Mouse (Mus musculus): Measurements from ENCODE around the gene Tpsb2.

The Tpsb2 gene

DNA sequence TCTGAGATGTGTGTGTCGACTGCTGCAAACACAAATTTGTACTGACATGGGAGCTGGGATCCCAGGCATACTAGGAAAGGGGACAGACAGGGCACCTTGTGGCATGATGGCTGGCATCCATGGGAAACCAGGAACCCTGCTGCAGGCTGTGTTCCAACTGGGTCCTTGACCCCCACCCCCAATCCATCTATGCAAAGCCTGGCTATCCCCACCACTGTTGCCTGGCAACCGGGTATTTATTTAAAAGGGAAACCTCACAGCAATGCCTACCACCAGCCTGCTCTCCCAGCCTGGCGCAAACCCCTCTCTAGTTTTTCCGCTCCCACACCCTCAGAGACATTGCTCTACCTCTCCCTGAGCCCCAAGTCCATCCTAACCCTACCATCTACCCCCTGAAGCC, 41.2 kb downstream of the Tpsb2 start:
- DNase-seq (ENCODE audit: low spot score) = no peak

DNA sequence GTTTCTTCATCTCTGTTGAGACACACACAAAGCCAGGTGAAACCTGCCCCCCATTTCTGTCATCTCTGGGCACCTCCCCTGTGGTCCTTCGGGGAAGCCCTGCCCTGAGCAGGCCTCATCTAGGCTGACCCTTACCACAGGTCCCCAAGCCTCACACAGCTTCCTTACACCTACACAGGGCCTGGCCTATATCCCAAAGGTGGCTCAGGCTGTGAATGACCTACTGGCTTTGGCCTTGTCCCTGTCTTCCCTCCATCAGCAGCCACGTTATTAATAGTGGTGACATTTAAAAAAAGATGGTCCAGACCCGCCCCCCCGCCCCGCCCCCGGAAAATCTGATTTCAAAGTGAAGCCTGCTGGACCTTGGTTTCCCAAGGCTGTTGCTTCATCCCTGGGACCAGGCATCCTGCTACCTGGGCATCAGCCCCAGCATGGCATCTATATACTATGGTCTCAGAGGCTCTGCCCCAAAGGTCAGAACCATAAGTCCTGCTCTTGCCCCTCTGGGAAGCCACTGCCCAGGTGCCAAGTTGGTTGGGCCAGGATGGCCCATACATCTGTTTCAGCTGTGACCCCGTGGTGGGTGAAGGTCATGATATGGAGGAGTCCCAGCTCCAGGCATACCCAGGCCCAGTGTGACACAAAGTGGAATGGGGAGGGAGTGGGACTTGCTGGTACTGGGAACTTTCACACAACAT, 42.3 kb downstream of the Tpsb2 start:
- no peak for DNase-seq (ENCODE audit: low spot score)

DNA sequence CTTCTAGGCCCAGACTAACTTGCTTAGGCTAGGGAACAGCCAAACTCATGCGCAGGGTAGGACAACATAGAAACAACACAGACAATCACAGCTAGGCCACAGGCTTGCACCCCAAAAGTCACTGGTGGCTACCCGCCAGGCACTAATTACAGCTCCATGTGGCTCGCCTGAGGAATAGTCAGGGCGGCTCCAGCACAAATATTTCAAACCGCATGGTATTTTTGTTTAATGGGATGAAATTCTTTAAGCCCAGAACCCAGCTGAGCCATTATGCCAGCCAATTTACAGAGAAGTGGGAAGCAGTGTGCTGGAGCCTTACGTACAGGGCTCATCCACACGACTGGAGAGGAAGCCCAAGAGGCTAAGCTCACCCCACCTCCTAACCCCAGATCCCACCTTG, 43.5 kb downstream of the Tpsb2 start:
- no peak for DNase-seq (ENCODE audit: low spot score)

DNA sequence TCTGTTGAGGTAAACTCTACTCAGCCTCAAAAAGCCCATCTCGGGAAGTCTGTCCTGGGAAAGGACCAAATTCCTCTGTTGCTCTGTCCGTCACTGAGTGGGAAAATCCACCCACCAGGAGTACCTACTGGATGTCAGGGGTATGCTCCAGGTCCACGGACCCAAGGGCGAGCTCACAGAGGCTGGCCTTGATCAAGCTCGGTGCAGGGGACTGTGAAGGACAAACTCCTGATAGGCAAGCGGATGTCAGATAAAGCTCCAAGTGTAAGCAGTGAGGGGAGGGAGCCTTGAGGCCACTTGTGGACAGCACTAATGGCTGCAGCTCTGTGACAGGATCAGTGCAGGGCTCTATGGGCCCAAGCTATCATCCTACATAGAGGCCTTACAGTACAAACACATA, 44.1 kb downstream of the Tpsb2 start:
- no peak for DNase-seq (ENCODE audit: low spot score)

DNA sequence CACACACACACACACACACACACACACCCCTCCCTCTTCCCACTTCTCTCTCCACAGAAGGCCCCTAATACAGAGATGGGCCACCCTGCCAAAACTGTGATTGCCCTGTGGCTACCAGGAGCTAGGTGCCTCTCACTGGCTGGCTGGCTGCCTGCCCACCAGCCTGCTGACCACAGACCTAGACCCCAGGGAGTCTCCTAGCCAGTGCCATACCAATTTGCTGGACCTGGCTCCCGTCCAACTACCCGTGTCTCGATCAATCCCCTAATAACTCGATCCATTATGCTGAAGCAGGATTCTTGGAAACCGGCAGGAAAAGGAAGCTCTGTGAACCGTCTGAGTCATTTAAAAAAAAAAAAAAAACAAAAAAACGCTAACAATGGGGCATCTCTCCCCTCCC, 44.7 kb downstream of the Tpsb2 start:
- DNase-seq (ENCODE audit: low spot score) = no peak

DNA sequence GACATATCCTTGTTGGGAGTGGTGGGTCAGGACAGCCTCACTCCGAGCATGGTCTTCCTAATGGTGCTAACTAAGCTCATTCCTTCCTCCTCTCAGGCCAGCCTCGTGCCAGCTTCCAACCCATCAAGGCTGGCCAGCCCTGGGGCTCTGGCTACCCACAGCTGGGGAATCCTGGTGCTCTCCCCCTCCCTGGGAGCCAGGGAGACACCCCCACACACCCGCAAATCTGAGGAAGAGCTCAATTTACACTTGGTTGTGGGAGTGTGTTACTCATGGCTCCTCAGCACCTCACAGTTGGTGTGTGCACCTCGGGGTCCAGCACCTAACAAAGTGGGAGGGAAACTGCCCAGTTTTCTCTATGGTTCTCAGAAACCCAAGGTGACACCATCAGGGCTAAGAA, 45.1 kb downstream of the Tpsb2 start:
- no peak for DNase-seq (ENCODE audit: low spot score)

DNA sequence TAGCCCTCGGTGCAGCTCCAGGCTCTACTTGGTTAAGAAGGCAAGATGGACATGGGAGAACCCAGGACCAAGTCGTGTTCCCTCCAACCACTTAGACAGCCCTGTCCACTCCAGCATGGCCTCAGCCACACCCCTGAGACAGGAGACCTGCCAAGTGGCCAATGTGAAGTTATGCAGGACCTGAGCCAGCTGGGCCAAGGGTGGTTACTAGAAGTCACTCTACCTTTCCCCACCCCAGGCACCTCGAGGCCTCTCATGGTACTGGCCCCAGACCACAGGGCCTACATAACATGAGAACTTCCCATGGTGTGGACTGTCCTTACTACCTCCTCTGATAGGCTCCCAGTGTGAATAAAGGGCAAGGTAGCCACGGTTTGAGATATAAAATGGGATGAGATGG, 48.1 kb downstream of the Tpsb2 start:
- DNase-seq (ENCODE audit: low spot score) = no peak

DNA sequence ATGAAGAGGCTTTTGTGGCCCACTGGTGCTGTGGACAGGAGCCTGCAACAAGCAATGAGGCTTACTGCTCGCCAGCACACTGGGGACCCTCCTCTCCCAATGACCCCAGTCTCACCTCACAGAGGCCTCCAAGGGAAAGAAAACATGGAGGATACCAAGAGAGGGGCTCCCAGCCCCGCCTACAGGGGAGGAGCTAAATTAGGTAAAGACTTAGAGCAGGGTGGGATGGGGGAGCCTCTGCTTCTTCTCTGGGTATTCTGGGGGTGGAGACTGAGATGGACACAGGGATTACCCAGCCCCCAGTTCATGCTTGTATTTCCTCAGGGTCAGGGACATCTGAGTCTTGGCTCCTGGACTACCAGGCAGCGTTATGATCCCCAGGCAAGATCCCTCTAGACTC, 48.8 kb downstream of the Tpsb2 start:
- no peak for DNase-seq (ENCODE audit: low spot score)

DNA sequence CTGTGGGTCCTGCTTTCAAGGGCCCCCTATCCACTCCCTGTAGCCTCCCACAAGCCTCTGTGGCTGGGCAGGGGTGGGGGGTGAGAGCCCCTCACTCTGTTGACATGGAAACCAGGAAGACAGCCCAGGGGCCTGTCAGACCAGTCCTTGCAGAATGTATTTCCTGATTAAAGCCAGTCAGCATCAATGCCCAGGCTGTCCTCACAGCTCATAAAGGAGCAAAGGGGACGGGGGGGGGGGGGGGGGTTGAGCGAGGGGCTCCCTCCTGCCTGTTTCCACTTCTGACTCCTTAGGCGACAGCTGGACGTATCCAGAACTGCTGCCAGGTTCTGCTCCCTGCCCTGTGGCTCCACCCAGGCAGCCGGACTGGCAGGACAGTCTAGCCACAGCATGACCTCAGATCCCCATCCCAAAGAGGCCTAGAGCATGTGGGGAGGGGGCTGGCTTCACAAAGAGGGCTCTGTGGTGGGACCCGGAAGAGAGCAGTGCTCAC, 49.4 kb downstream of the Tpsb2 start:
- peak; percentile 13 for DNase-seq (ENCODE audit: low spot score)

DNA sequence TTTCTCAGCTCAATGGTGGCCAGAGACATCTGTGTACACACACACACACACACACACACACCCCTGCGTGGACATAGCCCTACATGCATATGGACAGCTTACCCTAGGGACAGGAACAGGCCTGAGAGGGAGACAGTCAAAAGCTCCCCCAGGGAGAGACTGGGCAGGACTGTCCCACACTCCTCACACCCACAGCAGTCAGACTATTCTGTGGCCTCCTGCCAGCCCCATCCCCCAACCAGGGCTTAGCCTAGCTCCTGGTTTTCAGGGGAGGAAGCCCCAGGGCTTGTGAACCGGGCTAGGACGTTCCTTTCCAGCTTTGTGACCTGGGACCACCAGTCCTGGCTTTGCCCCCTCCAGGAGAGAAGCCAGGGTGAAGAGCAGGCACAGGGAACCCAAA, 50.1 kb downstream of the Tpsb2 start:
- no peak for DNase-seq (ENCODE audit: low spot score)

DNA sequence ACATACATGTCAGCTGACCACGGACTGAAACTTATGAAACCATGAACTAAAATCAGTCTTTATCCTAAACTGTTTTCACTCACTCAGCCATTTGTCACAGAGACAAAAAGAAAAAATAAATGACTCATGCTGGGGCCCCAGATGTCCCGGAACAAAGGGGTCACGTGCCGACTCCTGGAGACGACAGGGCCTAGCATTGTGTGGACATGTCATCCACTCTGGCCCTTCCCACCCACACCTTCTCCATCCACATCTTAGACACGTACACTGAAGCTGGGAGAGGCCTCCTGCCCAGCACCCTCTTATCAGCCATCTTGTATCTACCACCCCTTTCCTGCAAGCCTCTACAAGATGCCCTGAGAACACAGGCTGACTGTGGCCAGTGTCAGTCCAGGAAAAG, 51.9 kb downstream of the Tpsb2 start:
- no peak for DNase-seq (ENCODE audit: low spot score)
